Mouse (Mus musculus): ENCODE measurements around the gene Col16a1. TPM values are rescaled to one million over a fixed set of nuclear protein-coding genes. Genes with fewer than 3 reads are reported as not detected.

Gene Col16a1
- polyA plus RNA-seq, 2 experiments: 153 to 284 TPM

DNA sequence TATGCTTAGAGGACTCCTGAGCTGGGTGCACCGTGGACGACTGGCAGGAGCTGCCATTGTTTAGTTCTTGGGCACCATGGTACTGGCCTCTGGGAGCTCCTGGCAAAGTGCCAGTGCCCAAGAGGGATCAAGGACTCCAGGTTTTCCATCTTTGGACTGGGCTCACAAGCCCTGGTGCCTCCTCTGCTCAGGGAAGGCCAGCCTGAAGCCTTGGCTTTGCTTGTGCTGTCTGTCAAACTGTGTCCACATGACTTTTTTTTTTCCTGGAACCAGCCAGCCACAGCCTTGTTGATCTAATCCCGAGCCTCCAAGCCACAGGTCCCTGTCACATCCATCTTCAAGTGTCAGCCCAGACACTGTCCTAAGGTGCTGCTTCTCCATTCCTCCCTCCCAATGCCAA, 94.1 kb downstream of the Col16a1 start:
- 52% methylated on average over 3 of the region's 3 CpGs for WGBS
- no peak for ATAC-seq (ENCODE audit: low FRiP score, low read depth)
- TF ChIP-seq POLR2A (IDR thresholded peaks at IDR 0.05; ENCODE audit: borderline replicate concordance, extremely low read depth, insufficient read depth, insufficient read length): no peak
- H3K27ac ChIP-seq (replicated peaks; ENCODE audit: low read depth, low read length): no peak overlapping the region
- H3K27me3 ChIP-seq (ENCODE audit: control insufficient read depth, insufficient read depth, low read length): peaks cover 39% of the 10 kb centered on the region
- no peaks in the 10 kb centered on the region for H3K36me3 ChIP-seq (ENCODE audit: control insufficient read depth, insufficient read depth, low read length)
- H3K4me3 ChIP-seq (replicated peaks; ENCODE audit: low read length): no peak overlapping the region
- no peak for DNase-seq (ENCODE audit: low spot score)
- H3K9me3 ChIP-seq (ENCODE audit: control insufficient read depth, low read length): peaks cover 4% of the 10 kb centered on the region; the same call in 1 of the 2 replicates
- H3K9ac ChIP-seq (ENCODE audit: low read depth, low read length, severe bottlenecking): no peak overlapping the region
- H3K4me1 ChIP-seq (ENCODE audit: control insufficient read depth, insufficient read depth, low read length): peaks cover 7% of the 10 kb centered on the region
- H3K4me2 ChIP-seq (replicated peaks; ENCODE audit: low read depth, low read length, severe bottlenecking): no peak overlapping the region

DNA sequence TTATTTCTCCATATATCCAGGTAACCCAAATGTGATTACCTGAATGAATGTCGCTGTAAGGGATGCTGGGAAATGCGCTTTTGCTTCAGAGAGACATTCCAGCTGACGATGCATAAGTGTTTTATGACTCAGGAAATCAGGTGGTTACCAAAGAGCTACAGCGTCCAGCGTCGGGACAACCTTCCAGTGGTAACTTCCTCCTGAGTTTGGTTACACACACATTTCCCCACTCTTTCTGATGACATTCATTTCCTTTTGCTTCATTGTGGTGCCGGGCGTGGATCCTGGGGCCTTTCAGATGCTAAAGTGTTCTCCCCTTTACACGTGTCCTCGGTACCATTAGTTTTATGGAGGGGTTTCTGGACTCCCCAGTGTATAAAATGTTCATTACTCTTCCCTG, 100.8 kb downstream of the Col16a1 start:
- no peak for TF ChIP-seq POLR2A (IDR thresholded peaks at IDR 0.05; ENCODE audit: borderline replicate concordance, extremely low read depth, insufficient read depth, insufficient read length)
- H3K9me3 ChIP-seq (ENCODE audit: control insufficient read depth, low read length): peaks cover 4% of the 10 kb centered on the region; the same call in 1 of the 2 replicates
- ATAC-seq (ENCODE audit: low FRiP score, low read depth) (no peak), DNase-seq (ENCODE audit: low spot score) (no peak)
- H3K27ac ChIP-seq (replicated peaks; ENCODE audit: low read depth, low read length): no peak overlapping the region
- no peak overlapping the region for H3K4me2 ChIP-seq (replicated peaks; ENCODE audit: low read depth, low read length, severe bottlenecking)
- peaks cover 5% of the 10 kb centered on the region for H3K27me3 ChIP-seq (ENCODE audit: control insufficient read depth, insufficient read depth, low read length)
- no peaks in the 10 kb centered on the region for H3K4me1 ChIP-seq (ENCODE audit: control insufficient read depth, insufficient read depth, low read length)
- no peaks in the 10 kb centered on the region for H3K36me3 ChIP-seq (ENCODE audit: control insufficient read depth, insufficient read depth, low read length)
- H3K4me3 ChIP-seq (replicated peaks; ENCODE audit: low read length): no peak overlapping the region
- WGBS: 63% methylated on average over 10 of the region's 10 CpGs
- H3K9ac ChIP-seq (ENCODE audit: low read depth, low read length, severe bottlenecking): no peak overlapping the region

Other genes with a start within 250 kb of the Col16a1 start
- gene Ptp4a2, start 236.6 kb upstream of the Col16a1 start, polyA plus RNA-seq (2012; rRNA removed): 106 and 111 TPM in 2 replicates
- 296 and 311 TPM in 2 replicates for gene Ptp4a2, start 236.6 kb upstream of the Col16a1 start, polyA plus RNA-seq (2014; fragmentation: Nextera tagmentation; extraction: Ambion mirVana)
- 0.15 and 0.20 TPM in 2 replicates for gene Spocd1, start 118.6 kb upstream of the Col16a1 start, polyA plus RNA-seq (2012; rRNA removed)
- gene Spocd1, start 118.6 kb upstream of the Col16a1 start, polyA plus RNA-seq (2014; fragmentation: Nextera tagmentation; extraction: Ambion mirVana): not detected in 2 replicates
- gene Adgrb2, start 63.0 kb upstream of the Col16a1 start, polyA plus RNA-seq (2012; rRNA removed): 52.3 and 73.4 TPM in 2 replicates
- gene Adgrb2, start 63.0 kb upstream of the Col16a1 start, polyA plus RNA-seq (2014; fragmentation: Nextera tagmentation; extraction: Ambion mirVana): 7.2 and 9.2 TPM in 2 replicates
- 55.8 and 71.7 TPM in 2 replicates for gene Pef1, start 54.7 kb downstream of the Col16a1 start, polyA plus RNA-seq (2012; rRNA removed)
- gene Pef1, start 54.7 kb downstream of the Col16a1 start, polyA plus RNA-seq (2014; fragmentation: Nextera tagmentation; extraction: Ambion mirVana): 74.6 and 75.4 TPM in 2 replicates
- 0.10 and 0.37 TPM in 2 replicates for gene Hcrtr1, start 91.5 kb downstream of the Col16a1 start, polyA plus RNA-seq (2012; rRNA removed)
- gene Hcrtr1, start 91.5 kb downstream of the Col16a1 start, polyA plus RNA-seq (2014; fragmentation: Nextera tagmentation; extraction: Ambion mirVana): 0.08 TPM in 1 of 2 replicates, not detected in the other
- 19.9 and 23.9 TPM in 2 replicates for gene Tinagl1, start 127.3 kb downstream of the Col16a1 start, polyA plus RNA-seq (2012; rRNA removed)
- 13.6 and 14.2 TPM in 2 replicates for gene Tinagl1, start 127.3 kb downstream of the Col16a1 start, polyA plus RNA-seq (2014; fragmentation: Nextera tagmentation; extraction: Ambion mirVana)
- 0.03 and 0.04 TPM in 2 replicates for gene Gm853, start 174.6 kb downstream of the Col16a1 start, polyA plus RNA-seq (2012; rRNA removed)
- not detected in 2 replicates for gene Gm853, start 174.6 kb downstream of the Col16a1 start, polyA plus RNA-seq (2014; fragmentation: Nextera tagmentation; extraction: Ambion mirVana)
- 161 and 261 TPM in 2 replicates for gene Serinc2, start 231.4 kb downstream of the Col16a1 start, polyA plus RNA-seq (2012; rRNA removed)
- 150 and 186 TPM in 2 replicates for gene Serinc2, start 231.4 kb downstream of the Col16a1 start, polyA plus RNA-seq (2014; fragmentation: Nextera tagmentation; extraction: Ambion mirVana)

Data from limb, embryonic 14.5 days (tissue).